Mouse (Mus musculus) layer of hippocampus, adult 9-11 months (tissue): ENCODE results near the gene Lhx9.

Experiments used
- DNase-seq: peaks from one replicate; pipeline ENCODE4 v3.0.0; 2022

Lhx9 gene

DNA sequence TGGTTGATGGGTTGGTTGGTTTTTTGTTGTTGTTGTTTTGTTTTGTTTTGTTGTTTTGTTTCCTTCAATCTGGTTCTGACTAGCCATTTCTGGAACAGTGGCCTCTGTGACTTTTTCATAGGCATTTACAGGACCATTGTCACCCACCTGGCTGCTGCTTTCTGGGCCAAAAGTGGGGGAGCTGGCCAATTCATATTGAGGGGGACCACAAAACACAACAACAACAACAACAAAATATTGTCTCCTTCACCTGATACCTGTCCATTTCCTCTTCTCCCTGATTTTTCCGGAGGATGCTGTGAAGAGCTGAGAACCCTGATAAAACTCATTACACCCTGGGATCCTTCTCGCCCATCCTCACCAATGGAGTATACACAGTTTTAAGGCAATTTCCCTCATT, 9.1 kb downstream of the Lhx9 start:
- DNase-seq, result no peak

DNA sequence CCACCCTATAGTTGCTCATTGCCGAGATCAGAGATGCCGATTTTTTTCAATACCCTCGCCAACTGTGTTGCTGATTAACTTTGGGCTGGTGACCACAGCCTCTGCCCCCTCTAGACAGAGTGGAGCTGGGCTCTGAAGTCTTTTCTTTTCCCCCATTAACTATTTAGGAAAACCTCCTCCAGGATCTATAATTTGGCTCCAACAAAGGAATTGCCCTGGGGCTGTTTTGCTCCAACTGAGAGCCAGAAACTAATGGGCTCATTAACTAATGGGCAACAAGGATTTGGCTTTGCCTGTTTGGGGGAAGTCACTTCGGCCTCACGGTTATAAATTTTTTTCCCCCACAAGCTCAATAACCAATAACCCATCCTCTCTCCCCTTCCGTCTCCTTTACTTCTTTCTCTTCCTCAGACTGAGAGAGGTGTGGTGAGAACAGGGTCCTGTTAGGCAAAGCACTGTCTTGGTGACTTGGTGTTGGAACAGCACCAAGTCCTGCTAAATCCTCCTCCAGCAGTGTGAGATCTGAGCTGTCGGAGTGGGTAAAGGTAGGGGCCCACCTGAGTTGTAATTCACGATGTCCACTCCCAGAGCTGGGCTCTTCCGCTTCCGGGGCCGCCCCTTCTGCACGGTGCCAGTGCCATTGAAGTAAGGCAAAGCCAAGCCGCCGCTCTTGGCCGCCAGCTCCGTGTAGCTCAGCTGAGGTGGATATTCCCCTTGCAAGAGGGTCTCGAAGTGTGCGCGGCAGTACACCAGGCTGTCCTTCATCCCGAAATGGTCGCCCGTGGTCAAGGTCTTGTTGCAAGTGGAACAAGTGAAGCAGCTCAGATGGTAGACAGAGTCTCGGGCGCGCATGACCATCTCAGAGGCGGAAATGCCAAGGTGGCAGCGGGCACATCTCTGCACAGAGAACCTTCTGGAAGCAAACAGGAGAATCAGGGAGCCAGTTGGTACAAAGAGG, 10.3 kb downstream of the Lhx9 start:
- no peak for DNase-seq

DNA sequence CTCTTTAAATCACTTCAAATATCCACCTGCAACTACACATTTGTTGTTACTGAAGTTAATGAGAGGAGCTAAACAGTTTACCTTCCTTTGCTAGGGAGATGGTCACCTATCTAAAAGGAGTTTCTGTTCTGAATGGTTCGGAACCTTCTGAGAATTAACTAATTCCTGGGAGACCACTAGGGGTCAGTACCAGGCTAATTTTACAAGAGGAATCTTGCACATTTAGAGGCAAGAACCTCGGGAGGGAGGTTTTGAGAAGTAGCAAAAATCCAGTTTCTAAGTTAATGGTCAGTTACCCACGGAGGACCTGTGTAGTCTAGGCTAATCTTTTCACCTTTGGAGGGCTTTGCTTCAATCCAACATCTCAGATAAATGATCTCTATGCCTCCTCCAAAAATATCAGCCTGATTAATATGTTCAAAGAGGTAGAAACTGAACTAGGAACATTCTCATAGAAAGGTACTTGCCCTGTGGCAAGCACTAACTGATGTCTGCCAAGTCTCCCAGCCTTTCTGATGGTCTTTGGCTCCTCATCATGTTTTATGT, 12.9 kb downstream of the Lhx9 start:
- DNase-seq, result no peak

DNA sequence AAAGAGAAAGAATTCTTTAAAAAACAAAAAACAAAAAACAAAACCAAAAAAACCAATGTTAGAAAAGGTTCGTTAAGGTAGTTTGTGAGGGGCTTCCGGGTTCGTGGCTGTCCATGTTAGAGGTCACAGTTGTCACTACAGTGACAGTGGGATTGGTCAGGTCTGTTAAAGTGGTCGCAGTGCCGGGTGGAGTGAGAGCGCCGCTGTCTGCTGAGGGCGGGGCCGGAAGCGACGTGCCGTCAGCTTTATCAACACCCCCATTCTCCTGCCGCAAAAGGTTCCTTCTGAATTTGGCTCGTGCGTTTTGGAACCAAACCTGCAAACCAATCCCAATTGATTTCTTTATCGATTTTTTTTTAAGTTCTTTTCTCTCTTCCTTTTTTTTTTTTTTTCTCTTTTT, 17.1 kb downstream of the Lhx9 start:
- DNase-seq, result no peak

DNA sequence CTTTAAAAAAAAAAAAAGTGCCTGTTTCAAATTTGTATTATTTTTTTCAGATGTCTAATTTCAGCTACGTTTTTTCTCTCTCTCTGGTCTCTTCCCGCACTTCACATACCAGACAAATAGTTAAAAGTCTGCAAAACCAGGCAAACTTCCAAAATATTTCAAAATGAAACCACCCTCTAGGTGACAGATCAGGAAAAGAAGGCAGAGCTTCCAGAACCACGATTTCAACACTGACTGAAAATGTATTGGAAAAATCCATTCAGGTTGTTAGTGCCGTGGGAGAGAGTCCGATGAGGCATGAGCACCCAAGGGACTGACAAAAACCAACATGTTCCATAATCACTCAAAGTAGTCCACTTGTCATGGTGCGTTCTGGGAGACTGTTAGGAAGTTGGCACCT, 21.5 kb downstream of the Lhx9 start:
- no peak for DNase-seq

DNA sequence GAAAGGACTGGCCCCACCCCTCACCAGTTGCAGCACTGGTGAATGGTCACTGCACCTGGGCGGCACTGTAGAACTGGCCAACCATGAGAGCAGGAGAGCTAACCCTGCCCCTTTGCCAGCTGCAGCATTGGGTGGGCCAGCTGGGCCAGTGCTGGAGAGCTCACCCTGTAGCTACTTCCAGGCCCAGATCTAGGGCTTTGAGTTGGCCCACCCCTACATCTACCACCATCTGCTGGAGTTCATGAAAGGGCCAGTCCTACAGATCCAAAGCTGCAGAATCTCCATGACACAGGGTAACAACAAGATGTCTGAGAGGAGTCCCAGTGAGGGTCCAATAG, 25.4 kb downstream of the Lhx9 start:
- DNase-seq, result no peak

DNA sequence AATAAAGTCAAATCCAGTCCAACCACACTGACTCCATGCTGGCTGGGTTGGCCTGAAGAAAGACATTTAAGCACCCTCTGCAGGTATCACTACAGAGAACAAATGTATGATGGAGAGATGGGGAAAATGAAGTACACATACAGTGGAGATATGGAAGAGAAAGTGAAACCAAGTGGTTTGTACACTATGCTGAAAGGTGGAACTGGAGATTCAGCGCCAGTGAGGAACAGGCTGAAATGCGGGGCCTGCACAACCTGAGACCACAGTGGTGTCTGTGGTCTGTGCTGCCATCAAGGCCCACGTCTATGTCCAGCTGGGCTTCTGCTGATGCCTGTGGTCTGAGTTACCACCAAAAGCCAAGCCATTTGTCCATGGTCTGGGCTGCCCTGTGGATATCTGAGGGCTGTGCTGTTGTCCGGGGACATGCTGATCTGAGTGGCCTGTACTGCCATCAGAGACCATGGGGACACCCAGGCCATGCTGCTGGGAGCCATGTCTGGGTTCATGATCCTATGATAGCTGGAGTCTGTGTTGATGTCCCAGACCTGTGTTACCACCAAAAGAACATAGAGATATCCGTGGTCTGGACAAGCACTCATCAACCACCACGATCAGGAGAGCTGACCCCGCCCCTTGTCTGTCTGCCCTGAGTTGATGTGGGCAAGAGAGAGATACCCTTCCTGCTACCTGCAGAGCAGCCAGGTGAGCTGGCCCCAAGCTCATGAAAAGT, 26.0 kb downstream of the Lhx9 start:
- DNase-seq, result no peak

DNA sequence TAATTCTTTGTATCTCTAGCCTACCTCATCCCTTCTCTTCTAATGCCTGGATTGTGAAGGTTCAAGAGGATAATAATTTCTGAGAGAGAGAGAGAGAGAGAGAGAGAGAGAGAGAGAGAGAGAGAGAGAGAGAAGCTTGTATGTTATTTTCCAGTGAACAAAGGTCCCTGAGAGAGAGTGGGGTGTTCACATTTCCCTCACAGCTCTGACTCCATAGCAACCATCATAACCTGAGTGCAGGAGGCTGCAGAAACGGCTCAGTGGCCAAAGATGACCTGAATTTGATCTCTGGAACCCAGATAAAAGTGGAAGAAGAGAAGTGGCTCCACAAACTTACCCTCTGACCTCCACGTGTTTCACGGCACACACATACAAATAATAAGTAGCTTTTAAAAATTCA, 46.6 kb downstream of the Lhx9 start:
- DNase-seq, result no peak

DNA sequence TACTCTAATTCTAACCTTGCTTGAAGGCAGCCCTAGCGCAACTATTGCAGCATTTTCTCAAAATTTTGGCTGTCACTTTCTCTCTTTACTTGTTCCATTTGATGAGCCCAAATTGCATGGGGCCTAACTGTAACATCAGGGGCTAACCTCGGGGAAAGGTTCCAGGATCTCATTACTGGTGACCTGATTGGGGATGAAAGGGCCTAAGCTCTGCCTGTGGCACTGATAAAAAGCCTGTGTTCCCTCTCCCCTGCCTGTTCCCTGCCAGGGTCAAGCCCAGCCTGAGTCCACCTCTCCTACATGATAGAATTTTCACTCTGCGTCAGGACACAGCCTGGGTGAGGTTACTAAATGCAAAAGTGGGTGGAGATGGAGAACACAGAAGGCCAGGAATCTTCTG, 47.1 kb downstream of the Lhx9 start:
- no peak for DNase-seq

DNA sequence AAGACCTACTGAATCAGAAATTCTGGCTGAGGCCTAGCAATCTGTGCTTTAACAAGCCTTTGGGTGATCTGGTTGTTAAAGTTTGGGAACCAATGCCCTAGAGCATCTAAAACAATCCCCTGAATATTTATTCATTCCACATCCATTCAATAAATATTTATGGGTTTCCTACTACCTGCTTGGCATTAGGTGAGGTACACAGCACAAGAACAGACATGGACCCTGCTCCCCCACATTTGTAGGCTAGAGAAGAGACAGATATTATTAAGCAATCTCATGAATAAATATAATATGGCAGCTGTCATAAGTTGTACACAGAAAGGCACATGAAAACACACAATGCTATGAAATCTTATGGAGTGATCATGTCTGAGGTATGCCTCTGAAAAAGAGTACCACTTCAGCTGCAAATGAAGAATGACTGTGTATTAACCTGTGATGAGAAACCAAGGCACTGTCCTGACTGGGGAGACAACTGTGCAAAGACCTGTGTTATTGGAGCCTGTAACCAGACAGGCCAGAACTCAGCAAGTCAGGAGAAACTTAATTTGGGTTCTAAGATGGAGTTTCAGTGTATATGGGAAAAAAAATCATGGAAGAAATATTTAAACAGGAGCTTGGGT, 48.6 kb downstream of the Lhx9 start:
- DNase-seq, result no peak

DNA sequence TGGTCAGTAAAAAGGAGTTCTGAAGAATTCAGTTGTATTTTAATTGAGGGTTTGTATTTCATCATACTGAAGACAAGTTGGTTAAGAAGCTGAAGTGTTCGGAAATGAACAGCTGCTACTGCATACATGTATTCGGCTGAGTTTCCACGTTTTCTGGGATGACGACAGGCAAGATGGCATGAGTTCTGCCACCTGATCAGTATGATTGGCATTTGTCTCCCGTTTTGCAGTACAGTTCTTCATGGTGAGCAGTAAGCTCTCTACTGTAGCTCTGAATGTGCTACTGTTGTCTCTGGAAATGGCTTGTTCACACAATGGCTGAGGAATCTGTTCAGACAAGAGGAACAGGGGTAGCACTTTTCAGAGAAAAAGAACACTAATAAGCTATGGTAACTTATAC, 50.3 kb downstream of the Lhx9 start:
- no peak for DNase-seq

DNA sequence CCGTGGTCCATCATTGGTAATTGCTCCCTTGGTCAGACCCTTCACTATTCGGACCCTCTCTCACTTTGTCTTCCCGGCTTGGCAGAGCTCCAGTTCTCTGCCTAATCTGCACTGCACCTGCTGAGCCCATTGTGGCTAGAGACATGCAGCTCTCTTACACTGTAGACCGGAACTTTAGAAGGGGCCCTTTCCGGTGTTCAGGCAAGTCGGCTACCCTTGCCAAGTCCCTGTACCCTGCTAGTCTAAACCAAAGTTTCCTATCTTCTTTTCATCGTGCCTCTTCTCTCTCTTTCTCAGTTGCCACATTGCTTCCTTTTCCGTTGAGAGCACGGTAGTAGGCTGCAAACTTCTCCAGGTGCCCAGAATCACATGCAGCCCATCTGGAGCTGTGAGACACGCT, 62.5 kb downstream of the Lhx9 start:
- no peak for DNase-seq

DNA sequence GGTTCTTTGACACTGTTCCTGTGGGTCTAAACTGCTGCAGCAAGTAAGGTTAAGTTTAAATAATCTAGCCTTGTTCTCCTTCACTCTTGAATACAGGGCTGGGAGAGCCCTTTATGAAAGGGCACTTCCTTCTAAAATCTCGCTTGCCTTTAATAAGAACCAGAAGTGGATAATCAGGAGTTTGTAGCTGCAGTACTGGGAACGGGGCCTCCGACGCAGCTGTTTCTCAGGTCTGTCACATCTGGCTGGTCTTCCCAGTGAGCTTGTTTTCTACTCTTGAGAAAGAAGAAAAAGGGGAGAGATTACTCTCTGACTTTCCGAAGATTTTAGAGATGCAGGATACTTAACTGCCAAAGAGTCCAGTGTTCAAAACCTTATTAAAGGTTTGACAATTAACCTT, 64.4 kb downstream of the Lhx9 start:
- DNase-seq, result no peak
